Mouse (Mus musculus): ENCODE data around the gene Aunip. TPM values are rescaled to one million over a fixed set of nuclear protein-coding genes. Genes with fewer than 3 reads are reported as not detected.

Gene Aunip
- 8.1 and 10.0 TPM in 2 replicates for polyA plus RNA-seq (2015; fragmentation: Nextera tagmentation; extraction: Ambion mirVana)

DNA sequence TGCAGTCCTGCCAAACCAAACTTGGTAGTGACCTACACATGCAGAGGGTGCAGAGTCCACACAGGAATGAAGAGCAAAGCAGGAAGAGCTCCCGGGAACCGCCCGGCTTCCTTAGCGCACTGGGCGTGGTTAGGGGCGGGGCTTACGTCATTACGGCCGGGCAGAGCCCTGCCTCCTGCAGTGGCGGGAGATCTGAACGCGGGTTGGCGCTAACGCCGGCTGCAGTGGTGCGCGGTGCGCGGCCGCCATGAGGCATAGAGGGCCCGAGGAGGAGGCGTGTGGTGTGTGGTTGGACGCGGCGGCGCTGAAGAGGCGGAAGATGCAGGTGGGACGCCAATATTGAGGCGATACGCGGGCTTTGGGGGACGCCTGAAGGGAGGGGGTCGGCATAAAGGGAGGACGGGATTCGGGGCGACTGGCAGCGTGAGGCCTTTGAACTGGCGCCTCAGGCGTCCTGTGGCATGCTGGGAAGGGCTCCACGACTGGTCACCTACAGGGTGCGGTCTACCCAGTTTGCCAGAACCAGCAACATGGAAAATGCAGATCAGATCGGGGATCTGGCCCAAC, at the start of gene Aunip:
Gene Aunip, plus strand, starts transcription at position 155 of the 567 bp plus-strand sequence.
- Histone ChIP-seq H3K4me3 (ENCODE audit: low read length) (peak within 1 kb of the TSS; percentile 59), H3K27ac (ENCODE audit: low read length) (no peak within 1 kb of the TSS), H3K4me2 (ENCODE audit: low read depth, low read length) (peak within 1 kb of the TSS; percentile 71), H3K4me1 (ENCODE audit: control insufficient read depth, insufficient read depth, low read length) (peaks cover 21% of the 10 kb centered on the region), H3K9me3 (replicated peaks; ENCODE audit: control insufficient read depth, low read length) (no peaks in the 10 kb centered on the region), H3K9ac (ENCODE audit: low read length) (peak within 1 kb of the TSS; percentile 60), H3K27me3 (ENCODE audit: control insufficient read depth, insufficient read depth, low read length) (no peaks in the 10 kb centered on the region), H3K36me3 (ENCODE audit: control insufficient read depth, insufficient read depth) (peaks cover 3% of the 10 kb centered on the region; the same call in 1 of the 2 replicates)
- ATAC-seq (replicated peaks; ENCODE audit: extremely low read depth, insufficient read depth, low FRiP score), result peak; percentile 93
- under 1% methylated on average over 42 of the region's 42 CpGs for WGBS

DNA sequence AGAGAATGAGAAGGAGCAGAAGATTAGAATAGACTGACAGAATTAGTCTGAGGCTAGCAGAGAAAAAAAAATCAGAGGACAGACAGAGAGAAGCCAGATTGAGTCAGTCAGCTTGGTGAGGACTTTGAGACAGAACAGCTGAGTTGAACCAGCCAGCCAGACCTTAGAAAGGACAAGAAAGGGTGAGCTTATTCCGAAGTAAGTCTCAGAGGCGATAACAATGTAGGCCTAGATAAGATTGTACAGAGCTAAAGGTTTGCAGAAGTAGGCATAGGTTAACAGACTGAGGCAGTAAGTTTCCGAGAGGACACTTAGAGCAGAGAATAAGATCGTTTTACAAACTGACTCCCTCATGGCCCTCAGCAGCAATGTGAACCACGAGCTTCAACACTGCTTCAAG, 49.5 kb upstream of the Aunip start:
- no peak for ATAC-seq (replicated peaks; ENCODE audit: extremely low read depth, insufficient read depth, low FRiP score)
- no peaks in the 10 kb centered on the region for H3K36me3 ChIP-seq (ENCODE audit: control insufficient read depth, insufficient read depth)
- 0 out of 2 replicates have a peak, but pooled peaks cover 2% of the 10 kb centered on the region for H3K4me1 ChIP-seq (ENCODE audit: control insufficient read depth, insufficient read depth, low read length)
- no peaks in the 10 kb centered on the region for H3K9me3 ChIP-seq (replicated peaks; ENCODE audit: control insufficient read depth, low read length)
- no peak overlapping the region for H3K9ac ChIP-seq (ENCODE audit: low read length)
- no peak overlapping the region for H3K27ac ChIP-seq (ENCODE audit: low read length)
- no peak overlapping the region for H3K4me3 ChIP-seq (ENCODE audit: low read length)
- no peaks in the 10 kb centered on the region for H3K27me3 ChIP-seq (ENCODE audit: control insufficient read depth, insufficient read depth, low read length)
- 56% methylated on average over 5 of the region's 5 CpGs for WGBS
- H3K4me2 ChIP-seq (ENCODE audit: low read depth, low read length), result no peak overlapping the region

DNA sequence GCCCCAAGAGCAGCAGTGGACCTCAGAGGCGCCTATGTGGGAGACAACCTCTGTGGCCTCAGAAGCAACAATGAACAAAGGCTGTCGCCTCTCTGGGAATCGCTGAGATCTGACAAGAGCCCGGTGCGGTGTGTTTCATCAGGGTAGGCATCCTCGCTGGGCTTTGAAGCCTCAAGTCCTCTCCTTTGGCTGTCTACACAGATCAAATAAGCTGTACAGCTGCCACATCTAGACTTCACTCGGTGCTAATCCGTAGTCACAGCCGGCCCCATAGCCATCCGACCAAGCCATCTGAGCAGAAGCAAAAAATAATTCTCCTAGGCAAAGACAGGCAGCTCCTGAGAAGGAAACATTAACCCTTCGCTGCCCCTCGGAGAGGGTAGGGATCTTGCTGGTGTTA, 45.0 kb upstream of the Aunip start:
- ATAC-seq (replicated peaks; ENCODE audit: extremely low read depth, insufficient read depth, low FRiP score), result no peak
- Histone ChIP-seq H3K4me2 (ENCODE audit: low read depth, low read length) (no peak overlapping the region), H3K27ac (ENCODE audit: low read length) (no peak overlapping the region), H3K9ac (ENCODE audit: low read length) (no peak overlapping the region), H3K36me3 (ENCODE audit: control insufficient read depth, insufficient read depth) (peaks cover 2% of the 10 kb centered on the region), H3K9me3 (replicated peaks; ENCODE audit: control insufficient read depth, low read length) (no peaks in the 10 kb centered on the region), H3K27me3 (ENCODE audit: control insufficient read depth, insufficient read depth, low read length) (no peaks in the 10 kb centered on the region), H3K4me1 (ENCODE audit: control insufficient read depth, insufficient read depth, low read length) (peaks cover 9% of the 10 kb centered on the region), H3K4me3 (ENCODE audit: low read length) (no peak overlapping the region)
- 42% methylated on average over 12 of the region's 12 CpGs for WGBS

DNA sequence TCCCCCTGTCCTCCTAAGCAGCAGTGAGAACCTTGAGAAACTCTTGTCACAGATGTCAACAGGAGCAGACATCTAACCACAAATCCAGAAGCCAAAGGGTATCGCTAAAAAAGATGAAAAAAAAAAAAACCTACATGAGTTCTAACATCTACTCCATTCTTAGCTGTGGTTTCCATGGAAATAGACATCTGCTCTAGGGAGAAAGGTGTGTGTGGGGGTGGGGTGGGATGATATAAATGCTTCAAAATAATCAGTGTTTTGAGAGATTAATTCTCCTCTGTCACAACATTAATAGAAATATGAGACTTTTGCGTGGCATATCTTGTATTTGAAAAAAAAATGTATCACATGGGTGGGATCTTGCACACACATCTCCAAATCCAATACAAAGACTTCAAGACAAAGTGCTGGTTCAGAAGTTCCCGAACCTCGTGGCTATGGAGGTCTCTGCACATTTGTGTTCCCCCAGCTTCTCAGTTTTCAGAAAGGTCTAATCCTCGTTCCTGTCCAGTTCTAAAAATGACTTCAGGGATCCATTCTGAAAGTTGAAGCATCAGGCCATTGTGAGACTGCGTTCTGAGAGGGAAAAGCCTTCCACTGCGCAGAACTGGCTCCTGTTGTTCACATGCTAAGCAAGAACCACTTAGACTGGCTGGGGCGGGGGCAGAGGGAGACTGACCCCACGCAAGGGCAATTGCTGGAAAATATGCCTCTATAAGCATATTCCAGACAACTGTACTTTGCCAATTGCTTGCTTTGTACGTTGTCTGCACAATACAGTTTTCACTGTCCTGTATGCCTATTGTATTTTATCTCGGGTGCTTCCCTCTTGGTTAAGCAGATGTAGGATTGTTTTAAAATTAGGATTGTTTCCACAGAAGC, 44.2 kb upstream of the Aunip start:
- peak overlapping the region; percentile 90; the same call in 1 of the 2 replicates for H3K4me3 ChIP-seq (ENCODE audit: low read length)
- peak overlapping the region; percentile 91 for H3K9ac ChIP-seq (ENCODE audit: low read length)
- peak overlapping the region; percentile 96; the same call in 1 of the 2 replicates for H3K4me2 ChIP-seq (ENCODE audit: low read depth, low read length)
- H3K4me1 ChIP-seq (ENCODE audit: control insufficient read depth, insufficient read depth, low read length), result peaks cover 9% of the 10 kb centered on the region
- peaks cover 3% of the 10 kb centered on the region; the same call in 1 of the 2 replicates for H3K9me3 ChIP-seq (replicated peaks; ENCODE audit: control insufficient read depth, low read length)
- H3K27me3 ChIP-seq (ENCODE audit: control insufficient read depth, insufficient read depth, low read length), result no peaks in the 10 kb centered on the region
- no peak for ATAC-seq (replicated peaks; ENCODE audit: extremely low read depth, insufficient read depth, low FRiP score)
- peaks cover 10% of the 10 kb centered on the region for H3K36me3 ChIP-seq (ENCODE audit: control insufficient read depth, insufficient read depth)
- WGBS, result 73% methylated on average over 11 of the region's 11 CpGs
- H3K27ac ChIP-seq (ENCODE audit: low read length), result peak overlapping the region; percentile 69

DNA sequence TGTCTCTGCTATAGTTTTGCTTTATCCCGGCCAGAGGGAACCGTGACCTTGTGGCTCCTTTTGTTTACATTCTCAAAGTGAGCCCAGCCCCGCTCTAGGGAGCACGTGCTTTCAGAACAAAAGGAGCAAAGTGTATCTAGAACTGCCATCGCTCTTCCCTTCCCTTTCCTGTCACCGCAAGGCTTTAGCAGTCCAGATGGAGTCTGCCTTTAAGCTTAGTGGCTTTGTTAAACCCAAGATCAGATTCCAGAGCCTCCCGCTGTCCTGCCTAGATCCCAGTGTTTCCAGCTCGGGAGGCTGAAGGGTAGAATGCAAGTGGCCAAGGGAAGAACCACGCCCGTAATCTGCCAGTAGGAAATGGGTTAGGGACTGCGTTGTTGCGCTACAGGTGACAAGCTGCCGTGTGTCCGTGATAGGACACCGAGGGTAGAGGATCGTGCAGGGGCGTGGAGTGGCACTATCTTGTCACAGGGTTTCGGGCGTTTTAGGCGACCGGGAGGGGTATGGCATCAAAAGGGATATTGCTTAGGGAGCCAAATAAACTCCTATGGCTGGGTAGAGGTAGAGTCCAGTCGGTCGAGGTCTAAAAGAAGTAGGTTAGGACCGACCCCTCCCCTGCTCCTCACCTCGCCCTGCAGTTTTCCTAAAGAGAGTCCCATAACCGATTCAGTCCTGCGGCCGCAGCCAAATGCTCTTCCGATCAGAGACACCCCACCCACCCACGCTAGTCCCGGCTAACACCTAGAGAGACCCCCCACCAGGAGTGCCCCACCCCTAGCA, 43.2 kb upstream of the Aunip start:
- Histone ChIP-seq H3K4me2 (ENCODE audit: low read depth, low read length) (peak overlapping the region; percentile 96), H3K36me3 (ENCODE audit: control insufficient read depth, insufficient read depth) (peaks cover 18% of the 10 kb centered on the region), H3K27me3 (ENCODE audit: control insufficient read depth, insufficient read depth, low read length) (no peaks in the 10 kb centered on the region), H3K4me1 (ENCODE audit: control insufficient read depth, insufficient read depth, low read length) (peaks cover 9% of the 10 kb centered on the region), H3K4me3 (ENCODE audit: low read length) (peak overlapping the region; percentile 90), H3K9ac (ENCODE audit: low read length) (peak overlapping the region; percentile 91), H3K27ac (ENCODE audit: low read length) (peak overlapping the region; percentile 69), H3K9me3 (replicated peaks; ENCODE audit: control insufficient read depth, low read length) (peaks cover 3% of the 10 kb centered on the region; the same call in 1 of the 2 replicates)
- ATAC-seq (replicated peaks; ENCODE audit: extremely low read depth, insufficient read depth, low FRiP score), result peak; percentile 3; the same call in 1 of the 2 replicates
- under 1% methylated on average over 31 of the region's 31 CpGs for WGBS

DNA sequence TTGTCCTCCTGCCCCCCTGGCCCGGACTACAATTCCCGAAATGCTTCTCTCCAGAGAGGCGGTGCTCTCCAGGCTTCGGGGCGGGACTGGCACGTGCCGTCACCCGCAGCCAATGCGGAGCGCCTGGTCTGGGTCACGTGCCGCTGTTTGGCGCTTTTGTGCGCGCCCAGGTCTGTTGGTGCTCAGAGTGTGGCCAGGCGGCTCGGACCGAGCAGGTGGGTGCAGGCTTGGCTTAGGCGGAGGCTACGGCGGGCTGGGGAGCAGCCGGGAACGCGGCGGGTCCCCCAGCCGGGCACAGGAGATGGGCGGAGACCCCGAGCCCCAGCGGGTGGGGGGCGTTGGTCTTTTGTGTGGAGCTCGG, 42.6 kb upstream of the Aunip start, which contains the start of gene Stmn1:
Gene Stmn1, plus strand, starts transcription at position 106 of the 361 bp plus-strand sequence.
- Histone ChIP-seq H3K9me3 (replicated peaks; ENCODE audit: control insufficient read depth, low read length) (peaks cover 3% of the 10 kb centered on the region; the same call in 1 of the 2 replicates), H3K9ac (ENCODE audit: low read length) (peak within 1 kb of the TSS; percentile 91), H3K36me3 (ENCODE audit: control insufficient read depth, insufficient read depth) (peaks cover 24% of the 10 kb centered on the region), H3K4me3 (ENCODE audit: low read length) (peak within 1 kb of the TSS; percentile 90), H3K4me1 (ENCODE audit: control insufficient read depth, insufficient read depth, low read length) (peaks cover 9% of the 10 kb centered on the region), H3K27ac (ENCODE audit: low read length) (peak within 1 kb of the TSS; percentile 92), H3K27me3 (ENCODE audit: control insufficient read depth, insufficient read depth, low read length) (no peaks in the 10 kb centered on the region), H3K4me2 (ENCODE audit: low read depth, low read length) (peak within 1 kb of the TSS; percentile 96)
- ATAC-seq (replicated peaks; ENCODE audit: extremely low read depth, insufficient read depth, low FRiP score), result peak; percentile 94
- under 1% methylated on average over 30 of the region's 31 CpGs for WGBS

DNA sequence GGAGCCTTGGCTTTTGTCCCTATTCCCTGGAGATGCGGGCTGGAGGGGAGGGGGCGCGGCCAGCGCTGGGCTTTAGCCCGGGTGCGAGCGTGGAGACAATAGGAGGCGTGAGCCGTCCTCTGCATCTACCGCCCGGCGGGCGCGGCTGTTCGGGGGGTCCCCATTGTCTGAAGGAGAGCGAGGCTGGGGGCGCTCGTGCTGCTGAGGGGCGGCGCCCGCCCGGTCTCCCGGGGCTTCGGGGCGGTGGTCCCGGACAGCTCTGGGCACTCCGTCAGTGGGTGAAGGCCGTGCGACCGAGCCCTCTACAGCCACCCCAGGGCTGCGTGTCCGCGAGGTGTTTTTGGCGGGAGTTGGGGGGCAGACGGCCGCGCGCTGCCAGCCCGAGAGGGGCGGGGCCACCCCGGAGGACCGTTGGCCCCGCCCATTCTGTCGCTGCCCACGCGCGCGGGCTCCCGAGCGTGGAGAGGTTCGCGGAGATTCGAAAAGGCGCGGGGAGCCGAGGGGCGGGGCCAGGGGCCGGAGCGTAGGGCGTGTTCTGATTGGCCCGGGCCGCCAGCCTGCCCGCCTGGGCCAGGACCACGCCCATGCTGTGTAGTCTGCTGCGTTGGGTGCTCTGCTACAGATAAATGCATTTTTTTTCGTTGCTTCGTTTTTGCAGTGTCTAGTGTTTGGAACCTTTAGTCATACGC, 42.1 kb upstream of the Aunip start:
- peaks cover 25% of the 10 kb centered on the region for H3K36me3 ChIP-seq (ENCODE audit: control insufficient read depth, insufficient read depth)
- H3K4me2 ChIP-seq (ENCODE audit: low read depth, low read length), result peak overlapping the region; percentile 96
- peak overlapping the region; percentile 92 for H3K27ac ChIP-seq (ENCODE audit: low read length)
- peaks cover 3% of the 10 kb centered on the region; the same call in 1 of the 2 replicates for H3K9me3 ChIP-seq (replicated peaks; ENCODE audit: control insufficient read depth, low read length)
- no peaks in the 10 kb centered on the region for H3K27me3 ChIP-seq (ENCODE audit: control insufficient read depth, insufficient read depth, low read length)
- H3K4me3 ChIP-seq (ENCODE audit: low read length), result peak overlapping the region; percentile 90
- peaks cover 9% of the 10 kb centered on the region for H3K4me1 ChIP-seq (ENCODE audit: control insufficient read depth, insufficient read depth, low read length)
- H3K9ac ChIP-seq (ENCODE audit: low read length), result peak overlapping the region; percentile 91
- WGBS, result under 1% methylated on average over 68 of the region's 68 CpGs
- peak; percentile 86 for ATAC-seq (replicated peaks; ENCODE audit: extremely low read depth, insufficient read depth, low FRiP score)

DNA sequence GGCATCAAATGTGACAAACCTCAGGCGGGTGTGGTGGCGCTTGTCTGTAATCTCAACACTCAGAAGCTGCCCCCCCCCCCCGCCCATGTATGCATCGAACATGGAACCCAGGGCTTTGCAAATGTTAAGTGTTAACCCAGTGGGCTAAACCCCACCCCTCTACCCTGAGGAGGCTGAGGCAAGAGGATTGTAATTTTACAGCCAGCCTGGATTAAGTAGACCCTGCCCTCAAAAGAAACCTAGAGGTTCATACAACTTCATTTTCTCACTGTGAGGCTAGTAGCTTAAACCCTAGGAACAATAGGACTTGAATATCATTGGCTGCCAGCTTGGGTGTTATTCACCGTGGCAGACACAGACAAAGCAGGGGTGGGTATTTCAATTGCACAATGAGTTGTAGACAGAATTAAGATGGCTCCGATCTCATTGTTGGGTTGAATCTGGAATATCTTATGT, 41.4 kb upstream of the Aunip start:
- H3K4me3 ChIP-seq (ENCODE audit: low read length), result peak overlapping the region; percentile 90
- peak overlapping the region; percentile 96 for H3K4me2 ChIP-seq (ENCODE audit: low read depth, low read length)
- peak overlapping the region; percentile 33 for H3K27ac ChIP-seq (ENCODE audit: low read length)
- peak overlapping the region; percentile 91 for H3K9ac ChIP-seq (ENCODE audit: low read length)
- H3K36me3 ChIP-seq (ENCODE audit: control insufficient read depth, insufficient read depth), result peaks cover 31% of the 10 kb centered on the region
- no peaks in the 10 kb centered on the region for H3K27me3 ChIP-seq (ENCODE audit: control insufficient read depth, insufficient read depth, low read length)
- H3K9me3 ChIP-seq (replicated peaks; ENCODE audit: control insufficient read depth, low read length), result peaks cover 3% of the 10 kb centered on the region; the same call in 1 of the 2 replicates
- peaks cover 9% of the 10 kb centered on the region for H3K4me1 ChIP-seq (ENCODE audit: control insufficient read depth, insufficient read depth, low read length)
- no peak for ATAC-seq (replicated peaks; ENCODE audit: extremely low read depth, insufficient read depth, low FRiP score)
- 11% methylated on average over 6 of the region's 6 CpGs for WGBS

Measured in heart, embryonic 16.5 days (tissue).